Mouse (Mus musculus): ENCODE measurements around the gene Fndc3b. TPM values are rescaled to one million over a fixed set of nuclear protein-coding genes. Genes with fewer than 3 reads are reported as not detected.

Fndc3b gene
- polyA plus RNA-seq, 1 experiment from 2014 or later: 13.2 TPM

GRCm38 (mm10) chr3:27523176-27523936, 187.8 kb downstream of the Fndc3b start:
- 89% methylated on average over 12 of the region's 12 CpGs for WGBS

DNA sequence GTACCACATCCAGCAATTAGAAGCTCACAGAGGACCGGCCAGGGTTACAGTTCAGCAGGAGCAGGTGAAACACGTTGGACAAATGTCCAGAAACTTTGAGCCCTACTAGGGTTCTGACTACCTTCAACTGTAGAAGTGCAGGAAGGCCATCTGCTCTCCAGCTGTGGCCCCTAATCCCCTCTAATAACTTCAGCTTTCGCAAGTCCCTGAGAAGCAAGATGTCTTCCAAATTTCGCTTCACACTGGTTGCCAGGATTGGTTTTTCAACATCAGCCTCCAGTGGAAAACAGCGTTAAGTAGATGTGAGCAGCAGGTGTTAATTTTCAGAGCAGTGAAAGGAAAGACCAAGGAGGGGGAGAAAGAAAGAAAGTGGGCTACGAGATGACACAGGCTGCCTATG, 190.7 kb downstream of the Fndc3b start:
- WGBS: 65% methylated on average over 6 of the region's 6 CpGs
- Histone ChIP-seq H3K9ac (no peak overlapping the region), H3K27ac (no peak overlapping the region), H3K4me3 (replicated peaks) (no peak overlapping the region), H3K4me2 (no peak overlapping the region), H3K36me3 (replicated peaks) (no peaks in the 10 kb centered on the region), H3K27me3 (no peaks in the 10 kb centered on the region), H3K4me1 (0 out of 2 replicates have a peak, but pooled peaks cover 2% of the 10 kb centered on the region), H3K9me3 (no peaks in the 10 kb centered on the region)
- ATAC-seq (ENCODE audit: low FRiP score): no peak

More at GRCm38 (mm10) chr3:27523176-27523936, 187.8 kb downstream of the Fndc3b start:
- H3K9me3 ChIP-seq: no peaks in the 10 kb centered on the region
- ATAC-seq (ENCODE audit: low FRiP score): no peak
- H3K9ac ChIP-seq: no peak overlapping the region
- H3K27ac ChIP-seq: no peak overlapping the region
- H3K36me3 ChIP-seq (replicated peaks): no peaks in the 10 kb centered on the region
- 0 out of 2 replicates have a peak, but pooled peaks cover 5% of the 10 kb centered on the region for H3K4me1 ChIP-seq
- H3K4me2 ChIP-seq: no peak overlapping the region
- no peaks in the 10 kb centered on the region for H3K27me3 ChIP-seq
- no peak overlapping the region for H3K4me3 ChIP-seq (replicated peaks)

DNA sequence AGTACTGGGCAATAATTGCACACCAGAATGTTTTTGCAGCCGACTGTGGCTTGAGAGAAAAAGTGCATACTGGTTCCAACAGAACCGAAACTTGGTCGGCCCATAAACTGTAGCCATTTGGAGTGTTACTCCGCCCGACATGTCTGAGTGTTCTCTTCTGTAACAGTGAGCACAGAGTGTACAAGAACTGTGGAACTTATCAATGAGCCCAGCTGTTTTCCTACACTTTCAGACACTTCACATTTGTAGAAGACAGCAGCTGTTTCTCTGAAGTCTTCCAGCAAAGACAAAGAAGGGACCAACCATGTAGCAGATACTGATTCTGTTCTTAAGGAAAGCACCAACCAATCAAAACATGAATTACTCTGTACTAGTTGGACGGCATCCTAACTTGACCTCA, 191.6 kb downstream of the Fndc3b start:
- Histone ChIP-seq H3K36me3 (replicated peaks) (no peaks in the 10 kb centered on the region), H3K4me3 (replicated peaks) (no peak overlapping the region), H3K9ac (no peak overlapping the region), H3K27me3 (no peaks in the 10 kb centered on the region), H3K9me3 (no peaks in the 10 kb centered on the region), H3K4me1 (no peaks in the 10 kb centered on the region), H3K27ac (no peak overlapping the region), H3K4me2 (no peak overlapping the region)
- WGBS: 86% methylated on average over 6 of the region's 6 CpGs
- ATAC-seq (ENCODE audit: low FRiP score): no peak

- no peaks in the 10 kb centered on the region for H3K4me1 ChIP-seq
- no peak overlapping the region for H3K27ac ChIP-seq
- 90% methylated on average over 9 of the region's 9 CpGs for WGBS
- no peak overlapping the region for H3K4me2 ChIP-seq
- H3K9ac ChIP-seq: no peak overlapping the region
- H3K9me3 ChIP-seq: no peaks in the 10 kb centered on the region
- ATAC-seq (ENCODE audit: low FRiP score): no peak
- H3K36me3 ChIP-seq (replicated peaks): no peaks in the 10 kb centered on the region
- H3K27me3 ChIP-seq: no peaks in the 10 kb centered on the region
- no peak overlapping the region for H3K4me3 ChIP-seq (replicated peaks)
Measured at GRCm38 (mm10) chr3:27518935-27519334, 192.2 kb downstream of the Fndc3b start.

- Histone ChIP-seq H3K4me3 (replicated peaks) (no peak overlapping the region), H3K4me1 (no peaks in the 10 kb centered on the region), H3K9me3 (no peaks in the 10 kb centered on the region), H3K9ac (no peak overlapping the region), H3K27me3 (no peaks in the 10 kb centered on the region), H3K36me3 (replicated peaks) (no peaks in the 10 kb centered on the region), H3K27ac (no peak overlapping the region), H3K4me2 (no peak overlapping the region)
- 47% methylated on average over 5 of the region's 5 CpGs for WGBS
- ATAC-seq (ENCODE audit: low FRiP score): no peak
Measured at GRCm38 (mm10) chr3:27516536-27516935, 194.6 kb downstream of the Fndc3b start.

GRCm38 (mm10) chr3:27511765-27512164, 199.3 kb downstream of the Fndc3b start:
- Histone ChIP-seq H3K4me2 (no peak overlapping the region), H3K4me3 (replicated peaks) (no peak overlapping the region), H3K4me1 (no peaks in the 10 kb centered on the region), H3K9me3 (no peaks in the 10 kb centered on the region), H3K27ac (no peak overlapping the region), H3K36me3 (replicated peaks) (no peaks in the 10 kb centered on the region), H3K27me3 (no peaks in the 10 kb centered on the region), H3K9ac (no peak overlapping the region)
- 85% methylated on average over 10 of the region's 10 CpGs for WGBS
- no peak for ATAC-seq (ENCODE audit: low FRiP score)

GRCm38 (mm10) chr3:27506886-27507285, 204.2 kb downstream of the Fndc3b start:
- no peak overlapping the region for H3K4me3 ChIP-seq (replicated peaks)
- no peak overlapping the region for H3K4me2 ChIP-seq
- H3K9me3 ChIP-seq: no peaks in the 10 kb centered on the region
- H3K36me3 ChIP-seq (replicated peaks): no peaks in the 10 kb centered on the region; the same call in 1 of the 2 replicates
- 91% methylated on average over 3 of the region's 3 CpGs for WGBS
- no peak overlapping the region for H3K9ac ChIP-seq
- no peak overlapping the region for H3K27ac ChIP-seq
- ATAC-seq (ENCODE audit: low FRiP score): no peak
- H3K4me1 ChIP-seq: no peaks in the 10 kb centered on the region
- no peaks in the 10 kb centered on the region for H3K27me3 ChIP-seq

DNA sequence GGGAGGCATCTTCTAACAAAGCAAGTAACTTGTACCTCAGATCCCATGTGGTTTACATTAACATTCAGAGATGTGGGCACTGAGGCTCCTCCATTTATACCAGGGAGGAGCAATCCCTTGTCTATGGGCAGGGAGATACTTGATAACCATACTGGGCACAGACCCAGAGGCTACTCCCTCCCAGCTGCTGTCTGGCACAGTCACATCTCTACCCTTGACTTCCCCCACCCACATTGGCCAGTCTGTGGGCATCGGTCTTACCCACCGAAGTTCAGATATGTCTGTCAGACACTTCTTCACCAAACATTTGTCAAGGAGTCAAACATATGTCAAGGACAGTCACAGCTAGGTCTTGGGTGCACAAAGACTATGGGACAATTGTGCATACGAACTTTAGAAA, 205.5 kb downstream of the Fndc3b start:
- Histone ChIP-seq H3K9me3 (no peaks in the 10 kb centered on the region), H3K27me3 (no peaks in the 10 kb centered on the region), H3K4me1 (no peaks in the 10 kb centered on the region), H3K9ac (no peak overlapping the region), H3K4me3 (replicated peaks) (no peak overlapping the region), H3K36me3 (replicated peaks) (no peaks in the 10 kb centered on the region; the same call in 1 of the 2 replicates), H3K27ac (no peak overlapping the region), H3K4me2 (no peak overlapping the region)
- whole genome bisulfite sequencing: 88% methylated on average over 3 of the region's 3 CpGs
- ATAC-seq (ENCODE audit: low FRiP score): no peak

DNA sequence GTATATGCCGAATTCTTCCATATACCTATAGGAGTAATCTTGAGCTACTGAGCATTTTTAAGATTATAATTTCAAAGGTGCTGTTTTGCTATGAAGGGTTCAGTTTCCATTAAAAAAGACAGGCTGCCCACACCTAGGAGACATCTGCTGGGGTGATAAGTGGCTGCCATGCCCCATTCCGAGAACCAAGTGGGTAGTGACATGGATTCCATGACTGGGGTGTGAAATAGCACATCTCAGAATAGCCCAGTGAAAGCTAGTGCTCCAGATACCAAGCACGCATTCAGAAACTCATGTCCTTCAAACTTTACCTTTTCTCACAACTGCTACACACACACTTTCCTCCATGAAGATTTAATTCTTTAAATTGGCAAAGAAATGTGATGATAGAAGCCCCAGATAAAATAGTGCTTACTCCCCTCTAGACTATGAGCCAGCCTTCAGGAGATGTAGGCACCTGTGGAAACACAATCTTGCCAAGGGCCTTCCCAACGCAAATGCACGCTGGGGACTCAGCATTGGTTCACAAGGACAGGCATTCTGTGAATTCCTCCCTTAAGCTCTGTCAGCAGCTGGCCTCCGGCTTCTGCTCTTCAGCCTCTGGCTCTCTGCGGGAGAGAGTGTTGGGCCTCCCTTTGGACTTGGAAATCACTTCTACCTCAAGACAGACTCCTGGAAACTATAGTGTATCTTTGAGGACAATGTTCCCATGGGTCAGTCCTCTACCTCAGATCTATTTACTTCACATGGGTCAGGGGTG, 207.6 kb downstream of the Fndc3b start:
- Histone ChIP-seq H3K27ac (no peak overlapping the region), H3K9ac (no peak overlapping the region), H3K4me1 (no peaks in the 10 kb centered on the region), H3K36me3 (replicated peaks) (peaks cover 6% of the 10 kb centered on the region; the same call in 1 of the 2 replicates), H3K27me3 (no peaks in the 10 kb centered on the region), H3K9me3 (no peaks in the 10 kb centered on the region), H3K4me2 (no peak overlapping the region), H3K4me3 (replicated peaks) (no peak overlapping the region)
- no peak for ATAC-seq (ENCODE audit: low FRiP score)
- WGBS: 94% methylated on average over 7 of the region's 7 CpGs

DNA sequence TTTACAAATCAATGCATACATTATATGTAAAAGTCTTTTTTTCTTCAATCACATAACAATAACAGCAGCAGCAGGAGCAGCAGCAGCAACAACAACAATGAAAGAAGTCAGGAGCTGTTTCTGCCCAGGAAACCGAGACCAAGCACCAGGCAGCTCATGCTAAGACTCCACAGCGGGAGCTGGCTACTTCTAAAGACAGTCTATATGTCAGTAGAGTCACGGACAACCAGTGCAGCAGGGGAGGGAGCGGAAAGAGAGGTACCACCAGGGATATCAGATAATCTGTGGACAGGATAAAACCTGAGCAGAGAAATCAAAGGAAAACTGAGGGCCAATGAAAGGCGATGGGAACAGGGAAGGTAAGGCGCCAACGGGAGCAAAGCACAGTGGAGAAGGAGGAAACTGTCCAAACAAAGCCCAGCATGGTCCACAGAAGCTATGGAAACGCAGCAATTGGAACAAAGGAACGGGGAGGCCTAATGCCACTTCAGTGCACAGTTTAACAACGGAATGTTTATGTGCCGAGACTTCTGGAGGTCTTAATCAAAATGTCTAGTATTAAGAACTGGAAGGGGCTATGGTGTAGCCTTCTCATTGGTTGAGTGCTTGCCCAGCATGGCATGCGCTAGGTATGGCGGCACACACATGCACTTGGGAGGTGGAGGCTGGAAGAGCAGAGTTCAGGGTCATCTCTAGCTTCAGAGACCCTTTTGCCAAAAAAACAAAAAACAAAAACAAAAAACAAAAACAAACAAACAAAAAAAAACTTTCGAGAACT, 215.6 kb downstream of the Fndc3b start:
- Histone ChIP-seq H3K36me3 (replicated peaks) (peaks cover 17% of the 10 kb centered on the region), H3K9me3 (no peaks in the 10 kb centered on the region), H3K4me2 (no peak overlapping the region), H3K27ac (no peak overlapping the region), H3K4me3 (replicated peaks) (no peak overlapping the region), H3K4me1 (peaks cover 7% of the 10 kb centered on the region), H3K27me3 (no peaks in the 10 kb centered on the region), H3K9ac (no peak overlapping the region)
- ATAC-seq (ENCODE audit: low FRiP score): no peak
- 47% methylated on average over 14 of the region's 14 CpGs for WGBS

- Histone ChIP-seq H3K4me1 (peaks cover 7% of the 10 kb centered on the region), H3K9me3 (no peaks in the 10 kb centered on the region), H3K4me2 (no peak overlapping the region), H3K9ac (no peak overlapping the region), H3K36me3 (replicated peaks) (peaks cover 12% of the 10 kb centered on the region), H3K4me3 (replicated peaks) (no peak overlapping the region), H3K27ac (no peak overlapping the region), H3K27me3 (no peaks in the 10 kb centered on the region)
- 72% methylated on average over 6 of the region's 6 CpGs for WGBS
- no peak for ATAC-seq (ENCODE audit: low FRiP score)
Measured at GRCm38 (mm10) chr3:27494698-27495097, 216.4 kb downstream of the Fndc3b start.

DNA sequence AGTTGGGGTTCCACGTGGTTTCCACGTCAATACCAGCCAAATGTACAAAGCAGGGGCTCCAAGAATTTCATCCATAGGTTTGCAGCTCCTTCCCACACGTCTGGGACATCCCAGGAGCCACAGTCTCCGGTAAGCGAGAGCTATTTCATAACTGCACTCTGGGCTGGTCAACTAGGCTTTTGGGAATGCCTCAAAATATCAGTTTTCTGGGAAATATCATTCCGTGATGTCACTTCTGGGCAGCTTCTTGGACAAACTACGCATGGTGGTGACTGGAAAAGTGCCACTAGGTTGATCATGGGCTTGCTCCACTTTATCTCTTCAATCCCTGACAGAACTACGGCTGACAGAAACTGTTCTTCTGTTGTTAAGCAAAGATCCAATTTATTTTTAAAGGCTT, 217.0 kb downstream of the Fndc3b start:
- Histone ChIP-seq H3K4me1 (peaks cover 7% of the 10 kb centered on the region), H3K36me3 (replicated peaks) (peaks cover 12% of the 10 kb centered on the region), H3K27me3 (no peaks in the 10 kb centered on the region), H3K9ac (no peak overlapping the region), H3K4me3 (replicated peaks) (no peak overlapping the region), H3K4me2 (no peak overlapping the region), H3K9me3 (no peaks in the 10 kb centered on the region), H3K27ac (no peak overlapping the region)
- WGBS: 96% methylated on average over 8 of the region's 8 CpGs
- no peak for ATAC-seq (ENCODE audit: low FRiP score)

All from forebrain, embryonic 12.5 days (tissue).